Mouse (Mus musculus) layer of hippocampus, adult 8-10 months (tissue): ENCODE measurements around the gene Map3k12. TPM values are rescaled to one million over a fixed set of nuclear protein-coding genes. Genes with fewer than 3 reads are reported as not detected.
A peak's percentile ranks its signal among the peaks of the same experiment; 100 is the strongest.

Experiments used
- DNase-seq, 2 experiments: peaks; one replicate each; pipeline ENCODE4 v3.0.0; 2022; ENCODE audit warnings: low spot score in 2 of 2
- total RNA-seq, 4 experiments: library from RNA; stranded (reverse); gene quantifications; 2 replicates each; pipeline ENCODE4 v1.2.4; 2022

The Map3k12 gene
- total RNA-seq, 4 experiments from 2014 or later: 87.5 to 99.1 (median 96.9) TPM

DNA sequence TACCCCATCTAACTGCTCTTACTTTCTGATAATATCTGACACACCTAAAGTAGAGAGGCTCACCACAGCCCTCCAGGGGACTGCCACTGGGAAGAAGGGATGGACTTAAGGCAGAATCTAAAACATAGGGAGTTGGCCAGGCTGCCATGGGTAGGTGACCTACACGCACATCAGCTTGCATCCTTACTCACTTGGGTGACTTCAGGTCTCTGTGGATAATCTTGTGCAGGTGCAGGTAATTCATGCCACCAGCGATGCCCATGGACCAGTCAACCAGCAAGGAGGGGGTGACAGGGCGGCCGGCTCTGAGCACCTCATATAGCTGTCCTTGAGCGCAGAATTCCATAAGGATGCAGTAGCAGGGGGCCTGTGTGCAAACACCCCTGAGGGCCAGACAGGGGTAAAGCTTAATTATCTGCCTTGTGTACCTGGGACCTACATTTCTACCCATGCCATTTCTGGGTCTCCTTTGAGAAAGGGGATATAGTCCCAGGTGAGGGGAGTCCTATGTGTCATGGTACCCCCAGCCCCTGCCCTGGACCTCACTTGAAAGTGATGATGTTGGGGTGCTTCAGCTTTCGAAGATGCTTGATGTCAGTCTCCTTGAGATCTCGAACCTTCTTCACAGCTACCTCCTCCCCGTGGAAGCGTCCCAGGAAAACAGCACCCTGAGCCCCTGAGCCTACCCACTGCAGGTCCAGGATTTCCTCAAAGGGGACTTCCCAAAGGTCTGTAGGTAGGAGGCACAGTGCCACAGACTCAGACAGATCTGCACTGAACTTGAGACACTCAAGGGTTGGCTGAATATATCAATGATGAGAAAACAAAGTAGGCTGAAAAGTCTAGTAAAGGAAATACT is 12.7 kb downstream of the Map3k12 start:
- DNase-seq: no peak

GRCm38 (mm10) chr15:102503447-102503846 is 13.4 kb downstream of the Map3k12 start, which contains the start of gene Gm10337:
Gene Gm10337 (plus strand): TSS chr15:102503722.
- no peak for DNase-seq

DNA sequence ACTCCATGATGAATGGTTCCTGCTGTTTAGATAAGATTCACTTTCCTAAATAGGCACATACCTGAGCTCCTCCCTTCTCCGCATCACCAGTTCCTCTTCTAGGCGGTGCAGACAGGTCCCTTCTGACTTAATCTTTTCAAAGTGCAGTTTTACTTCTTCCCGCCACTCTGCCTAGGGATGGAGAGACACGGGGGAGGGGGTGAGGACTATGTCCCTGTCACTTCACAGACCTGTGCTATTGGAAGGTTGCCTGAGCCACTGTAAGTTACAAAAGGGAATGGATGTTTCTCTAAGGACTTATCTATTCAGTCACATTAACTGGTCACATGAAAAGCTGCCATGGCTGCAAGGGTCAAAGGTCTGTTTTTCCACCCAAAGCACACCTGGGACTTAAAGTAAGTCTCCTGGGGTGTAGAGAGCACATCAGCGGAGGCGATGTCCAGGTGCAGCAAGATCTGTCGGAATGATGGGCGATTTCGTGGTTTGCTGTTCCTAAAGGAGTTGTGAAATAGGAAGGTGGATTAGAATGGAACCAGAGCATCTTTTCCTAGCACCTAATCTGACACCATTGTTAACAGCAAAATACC is 14.5 kb downstream of the Map3k12 start:
- no peak for DNase-seq

DNA sequence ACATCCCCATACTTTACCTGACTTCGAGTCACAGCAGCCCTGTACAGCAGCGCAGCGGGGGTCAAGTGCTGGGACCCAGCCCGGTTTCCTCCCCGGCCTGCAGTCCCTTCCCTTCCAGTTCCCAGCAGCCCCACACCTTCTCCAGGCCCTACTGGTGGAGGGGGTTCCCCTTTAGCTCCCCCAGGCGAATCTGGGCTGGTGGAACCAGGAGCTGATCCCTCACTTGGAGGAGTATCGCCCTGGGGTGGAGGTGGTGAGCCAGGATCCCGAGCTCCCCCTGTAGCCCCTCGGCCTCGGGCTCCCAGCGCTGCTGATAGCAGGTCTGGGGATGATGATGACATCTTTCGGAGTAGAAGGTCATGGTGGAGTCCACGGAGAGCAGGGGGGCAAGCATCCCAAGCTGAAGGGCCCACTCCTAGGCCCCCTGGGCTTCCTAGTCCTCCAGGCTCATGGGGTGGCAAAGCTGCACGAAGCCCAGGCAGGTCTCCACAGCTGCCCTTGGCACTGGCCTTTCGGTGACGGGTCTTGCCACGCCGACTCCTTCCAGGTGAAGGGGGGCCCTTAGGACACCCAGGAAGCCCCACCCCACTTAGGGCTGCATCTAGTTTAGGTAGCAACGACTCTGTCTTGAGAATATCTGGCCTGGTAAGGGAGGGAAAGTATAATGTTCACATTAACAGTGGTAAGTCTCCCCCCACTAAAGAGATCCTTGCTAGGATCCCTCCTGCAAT is 15.6 kb downstream of the Map3k12 start:
- no peak for DNase-seq

GRCm38 (mm10) chr15:102500479-102500878 is 16.4 kb downstream of the Map3k12 start:
- no peak for DNase-seq

GRCm38 (mm10) chr15:102499851-102500250 is 17.0 kb downstream of the Map3k12 start:
- DNase-seq: no peak

DNA sequence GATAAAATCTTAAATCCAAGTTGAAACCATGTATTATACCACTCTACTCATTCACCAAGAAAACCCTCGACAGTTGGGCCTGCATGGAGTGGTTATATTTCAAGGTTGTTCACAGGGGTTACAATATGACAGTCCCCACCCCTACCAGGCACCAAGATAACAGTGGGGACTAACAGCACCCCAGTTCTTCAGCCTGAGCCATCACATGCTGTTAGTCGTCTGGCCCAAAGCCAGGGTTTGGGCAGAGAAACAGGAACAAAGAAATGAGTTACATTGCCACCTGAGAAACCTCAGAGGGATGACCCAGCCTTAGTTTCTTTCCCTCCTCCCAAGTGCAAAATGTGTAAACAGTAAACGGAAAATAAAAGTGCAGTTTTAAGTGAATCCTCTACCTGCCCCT is 17.5 kb downstream of the Map3k12 start:
- no peak for DNase-seq

DNA sequence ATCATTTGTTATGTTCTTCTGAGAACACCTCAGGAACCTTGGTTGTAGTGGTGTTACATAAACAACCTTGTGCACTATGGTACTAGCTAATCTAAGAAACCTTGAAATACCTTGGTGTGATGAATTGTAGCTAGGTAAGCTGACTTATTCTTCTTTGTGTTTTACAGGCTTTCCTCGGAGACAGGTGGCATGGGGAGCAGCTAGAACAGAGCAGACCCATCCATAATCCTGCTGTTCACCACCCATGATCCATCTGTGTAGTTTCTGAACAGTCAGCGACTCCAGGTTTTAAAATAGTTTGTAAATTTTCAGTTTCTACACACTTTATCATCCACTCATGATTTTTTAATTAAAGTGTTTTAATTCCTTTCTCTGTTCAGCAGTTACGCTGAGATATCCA is 18.5 kb downstream of the Map3k12 start:
- no peak for DNase-seq

GRCm38 (mm10) chr15:102487664-102488063 is 29.2 kb downstream of the Map3k12 start:
- no peak for DNase-seq

DNA sequence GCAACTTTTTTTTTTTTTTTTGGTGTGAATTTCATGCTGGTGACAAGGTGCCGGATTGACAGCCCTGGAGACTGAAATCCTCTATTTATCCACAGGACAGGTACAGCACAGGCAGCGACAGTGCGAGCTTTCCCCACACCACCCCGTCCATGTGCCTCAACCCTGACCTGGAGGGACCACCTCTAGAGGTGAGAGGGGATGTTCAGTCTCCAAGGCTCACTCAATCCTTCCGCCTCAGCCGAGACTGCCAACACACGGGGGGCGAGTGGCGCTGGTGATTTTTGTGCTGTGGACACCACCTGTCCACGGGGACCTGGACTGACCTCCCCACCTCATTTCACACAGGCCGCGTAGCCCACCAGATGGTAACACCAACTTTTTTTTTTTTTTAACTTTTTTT is 31.0 kb downstream of the Map3k12 start:
- no peak for DNase-seq

DNA sequence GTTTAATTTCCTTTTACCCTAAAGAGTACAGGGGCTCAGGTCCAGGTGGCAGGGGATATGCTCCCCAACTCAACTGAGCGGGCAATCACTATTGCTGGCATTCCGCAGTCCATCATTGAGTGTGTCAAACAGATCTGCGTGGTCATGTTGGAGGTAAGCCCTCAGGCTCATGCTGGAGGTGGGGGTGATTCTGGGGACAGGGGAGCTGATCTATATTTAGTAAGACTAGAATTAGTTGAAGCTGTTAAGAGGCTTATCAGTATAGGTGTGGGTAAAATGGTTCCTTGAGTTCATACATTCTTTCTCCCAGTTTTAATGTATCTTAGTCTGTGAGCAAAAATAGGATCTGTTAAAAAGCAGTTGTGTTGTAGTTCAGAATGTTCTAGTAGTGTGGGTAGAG is 33.7 kb downstream of the Map3k12 start:
- DNase-seq: no peak

GRCm38 (mm10) chr15:102474520-102474919 is 42.3 kb downstream of the Map3k12 start:
- DNase-seq: no peak

DNA sequence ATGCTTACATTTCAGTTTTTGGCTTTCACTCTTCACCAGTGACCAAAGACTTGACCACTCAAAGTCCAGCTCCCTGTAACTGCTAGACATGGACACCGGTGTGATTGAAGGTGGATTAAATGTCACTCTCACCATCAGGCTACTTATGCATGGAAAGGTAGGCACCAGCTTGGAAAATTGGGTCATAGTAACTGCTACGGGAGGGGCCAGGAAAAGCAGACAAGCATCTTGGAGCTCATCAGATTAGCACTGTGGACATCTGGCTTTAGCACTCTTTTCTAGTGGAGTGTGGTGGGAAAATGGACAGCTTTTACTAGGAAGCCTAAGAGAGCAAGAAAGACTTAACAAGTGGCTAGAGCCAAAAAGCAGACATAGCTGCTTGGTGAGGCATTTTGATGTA is 43.6 kb downstream of the Map3k12 start:
- no peak for DNase-seq

- no peak for DNase-seq
These were observed 45.1 kb downstream of the Map3k12 start for GRCm38 (mm10) chr15:102471727-102472126.

DNA sequence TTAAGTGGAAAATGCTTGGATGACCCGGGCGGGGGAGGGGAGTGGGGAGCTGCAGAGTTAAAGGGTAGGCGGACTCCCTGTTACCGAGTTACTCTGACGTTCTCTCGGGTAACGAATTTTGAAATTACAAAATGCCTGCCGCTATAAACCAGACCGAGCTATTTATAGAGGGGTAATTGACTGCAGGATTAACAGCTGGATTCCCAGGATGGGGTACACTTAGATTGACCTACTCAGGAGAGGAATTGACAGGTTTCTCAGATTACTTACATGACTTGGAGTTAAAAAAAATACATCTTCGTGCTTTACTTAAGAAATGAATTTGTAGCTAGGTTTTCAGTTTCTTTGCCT is 45.6 kb downstream of the Map3k12 start:
- DNase-seq: no peak

GRCm38 (mm10) chr15:102470605-102471294 is 46.1 kb downstream of the Map3k12 start:
- peak; percentile 70 to 71 for DNase-seq

DNA sequence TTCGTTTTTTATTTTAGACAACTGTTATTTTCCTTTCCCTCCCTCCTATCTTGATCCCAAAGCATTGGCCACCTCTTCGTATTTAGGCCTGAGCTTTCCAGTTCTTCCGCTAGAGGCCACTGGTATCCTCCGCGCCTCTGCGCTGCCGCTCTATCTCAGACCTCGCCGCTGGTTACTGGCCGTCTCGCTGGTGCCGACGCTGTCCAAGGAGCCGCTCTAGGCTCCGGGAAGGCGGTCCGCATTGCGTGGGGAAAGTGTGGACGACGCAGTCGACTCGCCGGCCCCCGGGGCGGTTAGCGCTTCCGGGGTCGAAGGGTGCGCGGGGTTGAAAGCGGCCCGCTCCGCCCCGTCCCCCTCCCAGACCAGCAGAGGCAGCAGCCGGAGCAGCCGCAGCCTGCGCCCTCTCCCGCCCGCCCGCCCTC is 46.7 kb downstream of the Map3k12 start, which contains the start of gene Pcbp2:
TSS of gene Pcbp2 (plus strand) at position 357 of the 422 bp plus-strand sequence.
- peak; percentile 95 for DNase-seq

GRCm38 (mm10) chr15:102468675-102469370 is 48.0 kb downstream of the Map3k12 start:
- DNase-seq: no peak

DNA sequence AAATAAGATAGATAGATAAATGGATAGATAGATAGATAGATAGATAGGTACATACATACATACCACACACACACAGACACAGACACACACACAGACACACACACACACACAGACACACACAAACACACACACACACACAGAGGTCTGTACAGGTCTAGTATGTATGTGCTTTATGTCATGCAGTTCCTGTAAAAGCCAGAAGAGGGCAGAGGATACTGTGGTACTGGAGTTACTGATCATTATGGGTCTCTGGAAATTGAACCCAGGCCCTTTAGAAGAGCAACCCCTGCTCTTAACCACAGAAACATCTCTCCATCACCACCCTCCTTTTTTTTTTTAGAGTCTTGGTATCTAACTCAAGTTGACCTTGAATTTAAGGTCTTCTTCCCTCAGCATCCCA is 53.2 kb downstream of the Map3k12 start:
- DNase-seq: no peak

- no peak for DNase-seq
These were observed 55.3 kb downstream of the Map3k12 start for GRCm38 (mm10) chr15:102461430-102462075.
